Mouse (Mus musculus) lung, postnatal 10 days (tissue): ENCODE results near the gene Prdm16.

Experiments used
- DNase-seq: peaks from one replicate; pipeline ENCODE4 v3.0.0; 2021

Prdm16 gene

DNA sequence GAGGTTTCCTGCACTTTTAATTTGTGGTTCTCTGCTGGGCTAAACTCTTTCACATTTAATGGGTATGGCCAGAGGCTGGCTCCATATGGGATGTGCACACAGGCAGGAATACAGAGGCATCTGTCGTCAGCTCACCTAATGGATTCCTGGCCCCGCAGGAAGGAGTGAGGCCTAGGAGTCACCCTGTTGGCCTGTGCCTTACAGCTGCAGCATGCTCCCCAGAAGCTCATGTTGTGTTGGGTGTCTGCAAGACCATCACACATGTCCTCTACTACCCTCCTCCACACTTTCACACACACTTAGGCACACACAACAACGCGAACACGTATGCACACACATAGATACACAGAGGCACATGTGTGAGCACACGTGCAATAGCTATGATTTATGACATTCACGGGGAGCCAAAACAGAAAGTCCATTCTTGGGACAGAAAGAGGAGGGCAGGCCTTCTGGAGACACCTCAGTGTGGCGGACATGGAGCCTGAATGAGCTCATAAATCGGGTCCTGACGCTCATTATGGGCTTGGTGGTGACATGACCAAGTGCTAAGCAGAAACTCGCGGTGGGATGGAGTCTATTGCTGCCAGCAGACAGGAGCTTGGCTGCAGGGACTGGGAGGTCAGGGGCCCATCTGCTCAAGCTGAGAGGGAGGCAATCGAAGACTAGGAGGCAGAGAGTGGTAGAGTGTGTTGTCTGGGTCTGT, 265.0 kb downstream of the Prdm16 start:
- DNase-seq: no peak

GRCm38 (mm10) chr4:154370841-154371240, 265.8 kb downstream of the Prdm16 start:
- DNase-seq: no peak

GRCm38 (mm10) chr4:154369089-154369488, 267.6 kb downstream of the Prdm16 start:
- no peak for DNase-seq

- no peak for DNase-seq
Observed at GRCm38 (mm10) chr4:154366836-154367235, 269.8 kb downstream of the Prdm16 start.

DNA sequence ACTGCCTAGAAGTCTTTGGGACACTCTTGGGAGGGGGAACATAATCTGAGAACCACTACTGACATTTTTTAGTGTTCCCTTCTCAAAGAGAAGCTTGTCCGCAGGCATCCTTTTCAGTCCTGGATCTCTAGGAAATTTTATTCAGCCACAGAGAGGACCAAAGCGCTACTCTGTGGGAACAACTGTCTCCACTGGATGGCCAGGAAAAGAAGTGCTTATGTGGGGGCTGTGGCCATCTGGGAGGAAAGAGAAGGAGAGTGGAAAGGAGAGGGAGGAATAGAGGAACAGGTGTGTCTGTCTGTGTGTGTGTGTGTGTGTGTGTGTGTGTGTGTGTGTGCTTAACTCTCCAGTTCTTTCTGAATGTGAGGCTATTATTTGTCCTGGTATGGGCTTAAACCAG, 271.9 kb downstream of the Prdm16 start:
- DNase-seq: no peak

- DNase-seq: no peak
Observed at GRCm38 (mm10) chr4:154360850-154361249, 275.8 kb downstream of the Prdm16 start.

DNA sequence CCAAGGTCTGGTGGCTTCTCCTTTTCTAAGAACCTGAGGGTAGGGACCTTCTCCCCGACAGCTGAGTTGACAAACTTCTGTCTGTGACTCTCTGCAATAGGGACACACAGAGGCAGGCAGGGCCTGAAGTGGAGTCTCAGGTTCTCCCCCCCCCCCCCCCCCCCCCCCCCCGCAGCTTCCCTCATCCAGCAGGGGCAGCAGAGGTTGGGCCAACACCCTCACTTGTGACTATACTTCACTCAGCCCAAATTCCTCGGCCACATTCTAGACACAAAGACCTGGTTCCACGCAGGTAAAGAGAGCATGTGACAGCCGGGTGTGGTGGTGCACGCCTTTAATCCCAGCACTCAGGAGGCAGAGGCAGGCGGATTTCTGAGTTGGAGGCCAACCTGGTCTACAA, 276.2 kb downstream of the Prdm16 start:
- no peak for DNase-seq

DNA sequence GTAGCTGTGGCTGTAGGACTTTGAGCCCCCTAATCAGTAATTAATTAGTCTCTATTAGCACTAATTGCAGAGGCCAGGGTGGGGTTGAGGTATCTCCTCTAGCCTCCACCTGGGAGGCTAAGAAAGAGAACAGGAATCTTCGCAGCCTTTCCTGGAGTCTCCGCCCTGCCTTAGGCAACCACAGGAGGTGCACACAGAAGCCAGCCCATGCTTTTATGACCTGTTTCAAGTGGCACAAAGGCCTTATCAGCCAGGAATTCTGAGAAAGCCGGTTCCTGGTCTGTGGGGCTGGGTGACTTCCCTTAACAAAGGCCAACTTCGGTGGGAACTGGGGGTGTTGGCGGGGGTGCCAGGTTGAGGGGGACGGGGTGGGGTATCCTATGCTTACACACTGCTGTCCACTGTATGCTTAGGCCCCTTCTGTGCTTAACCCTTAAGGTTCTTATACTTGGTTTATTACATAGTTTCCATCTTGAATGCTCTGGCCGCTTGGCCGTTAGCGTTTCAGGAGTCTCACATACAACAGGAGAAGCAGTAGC, 276.8 kb downstream of the Prdm16 start:
- DNase-seq: peak; percentile 47

DNA sequence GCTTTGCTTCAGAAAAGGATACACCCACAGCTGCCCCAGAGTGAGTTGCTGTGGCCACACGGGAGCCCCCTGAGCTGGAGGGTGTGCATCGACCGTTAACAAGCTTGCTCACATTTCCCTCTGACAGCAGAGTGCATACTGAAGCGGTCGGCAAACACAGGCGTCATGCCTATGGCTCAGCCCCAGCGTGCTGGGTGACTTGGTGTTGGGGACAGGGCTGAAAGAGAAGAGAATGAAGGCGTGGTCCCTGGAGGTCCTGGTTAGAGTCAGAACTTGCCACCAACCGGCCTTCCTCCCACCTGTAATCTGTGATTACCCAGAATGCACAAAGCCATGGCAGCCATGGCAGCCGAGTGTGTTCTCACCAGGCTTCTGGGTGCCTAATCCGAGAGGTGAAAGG, 277.9 kb downstream of the Prdm16 start:
- DNase-seq: peak; percentile 23

DNA sequence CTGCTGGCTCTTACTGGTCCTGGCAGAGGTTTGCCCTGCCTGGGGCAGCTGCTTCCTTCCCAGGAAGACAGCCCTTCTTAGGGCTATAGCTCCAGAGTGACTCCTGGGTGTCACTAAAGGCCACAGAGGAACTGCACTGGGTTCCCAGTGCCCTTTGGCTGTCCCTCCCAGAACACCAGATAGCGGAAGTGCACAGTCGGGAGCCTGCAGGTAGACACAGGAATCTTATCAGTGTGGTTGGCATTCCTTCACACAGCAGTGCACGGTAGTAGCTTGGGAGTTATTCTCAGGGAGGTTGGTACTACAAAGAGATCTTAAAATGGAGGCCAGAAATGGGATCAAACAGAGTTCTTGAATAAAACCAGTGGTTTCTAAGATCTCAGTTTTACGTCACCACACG, 278.3 kb downstream of the Prdm16 start:
- no peak for DNase-seq

DNA sequence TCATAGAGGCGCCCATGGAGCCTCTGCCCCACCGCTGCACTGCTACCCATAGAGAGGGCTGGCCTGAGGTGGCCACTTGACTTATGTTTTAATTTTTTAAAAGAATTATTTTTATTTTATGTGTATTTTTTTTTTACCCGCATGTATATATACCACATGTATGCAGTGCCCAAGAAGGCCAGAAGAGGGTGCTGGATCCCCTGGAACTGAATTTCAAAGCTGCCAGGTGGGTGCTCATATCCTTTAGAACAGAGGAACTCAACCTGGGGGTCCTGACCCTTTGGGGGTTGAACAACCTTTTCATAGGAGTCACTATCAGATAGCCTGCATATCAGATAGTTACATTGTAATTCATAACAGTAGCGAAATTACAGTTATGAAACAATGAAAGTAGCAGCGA, 281.3 kb downstream of the Prdm16 start:
- DNase-seq: no peak

GRCm38 (mm10) chr4:154352246-154352645, 284.4 kb downstream of the Prdm16 start:
- no peak for DNase-seq

GRCm38 (mm10) chr4:154348197-154348786, 288.4 kb downstream of the Prdm16 start:
- DNase-seq: peak; percentile 68

DNA sequence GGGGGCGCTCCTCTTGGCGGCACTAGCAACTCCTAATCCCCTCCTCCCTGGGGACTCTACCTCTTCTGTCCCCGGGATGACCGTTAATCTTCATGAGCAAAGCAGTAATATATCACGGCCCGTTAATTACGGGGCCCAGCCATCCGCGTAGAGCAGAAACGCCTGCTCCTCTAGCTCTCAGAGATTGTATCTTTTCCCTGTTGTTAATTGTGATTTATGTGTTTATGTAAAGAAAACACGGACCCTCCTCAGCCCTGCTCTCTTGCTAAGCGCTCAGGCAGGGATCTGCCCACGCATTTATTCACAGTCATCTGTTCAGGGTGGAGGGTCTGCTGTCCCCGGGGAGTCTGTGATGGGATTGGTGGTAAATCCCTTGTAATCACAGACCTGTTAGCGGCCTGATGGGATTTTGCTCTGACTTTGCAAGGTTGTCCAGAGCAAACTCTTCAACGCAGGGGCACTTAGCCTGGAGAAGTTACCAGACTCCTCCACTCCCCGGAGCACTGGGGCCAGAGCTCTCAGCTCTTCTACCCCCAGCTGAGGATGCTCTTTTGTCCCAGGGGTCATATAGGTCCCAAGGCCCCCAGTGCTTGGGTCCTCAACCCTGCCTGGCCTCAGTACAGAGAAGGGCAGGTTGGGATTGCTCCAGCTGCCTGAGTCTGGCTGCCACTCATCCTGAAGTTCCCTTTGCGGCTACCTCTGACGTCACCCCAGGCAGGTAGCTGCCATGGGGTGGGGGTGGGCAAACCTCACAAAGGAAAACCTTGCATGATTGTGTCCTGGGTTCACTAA, 289.7 kb downstream of the Prdm16 start:
- DNase-seq: no peak

DNA sequence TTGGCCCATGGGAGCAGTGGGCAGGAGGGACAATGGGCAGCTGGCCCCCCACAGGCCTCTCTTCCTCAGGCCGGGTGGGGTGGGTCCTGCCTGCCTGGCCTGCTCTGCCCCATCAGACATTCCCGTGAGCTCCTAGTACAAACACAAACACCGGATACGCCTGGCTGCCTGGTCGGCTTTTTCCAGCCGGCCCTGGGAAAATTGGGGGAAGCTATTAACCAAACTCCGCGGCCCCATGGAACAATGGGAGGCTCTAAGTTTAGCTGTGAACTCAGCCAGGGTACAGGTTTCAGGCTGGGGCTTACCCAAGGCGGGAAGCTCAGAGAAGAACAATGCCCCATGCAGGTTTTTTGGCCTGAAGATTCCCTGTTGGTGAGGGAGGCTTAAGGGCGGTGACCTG, 300.0 kb downstream of the Prdm16 start:
- DNase-seq: peak; percentile 78

- no peak for DNase-seq
Observed at GRCm38 (mm10) chr4:154335761-154336160, 300.9 kb downstream of the Prdm16 start, which contains the start of gene B230104I21Rik. Gene B230104I21Rik (plus strand): TSS chr4:154336127.

DNA sequence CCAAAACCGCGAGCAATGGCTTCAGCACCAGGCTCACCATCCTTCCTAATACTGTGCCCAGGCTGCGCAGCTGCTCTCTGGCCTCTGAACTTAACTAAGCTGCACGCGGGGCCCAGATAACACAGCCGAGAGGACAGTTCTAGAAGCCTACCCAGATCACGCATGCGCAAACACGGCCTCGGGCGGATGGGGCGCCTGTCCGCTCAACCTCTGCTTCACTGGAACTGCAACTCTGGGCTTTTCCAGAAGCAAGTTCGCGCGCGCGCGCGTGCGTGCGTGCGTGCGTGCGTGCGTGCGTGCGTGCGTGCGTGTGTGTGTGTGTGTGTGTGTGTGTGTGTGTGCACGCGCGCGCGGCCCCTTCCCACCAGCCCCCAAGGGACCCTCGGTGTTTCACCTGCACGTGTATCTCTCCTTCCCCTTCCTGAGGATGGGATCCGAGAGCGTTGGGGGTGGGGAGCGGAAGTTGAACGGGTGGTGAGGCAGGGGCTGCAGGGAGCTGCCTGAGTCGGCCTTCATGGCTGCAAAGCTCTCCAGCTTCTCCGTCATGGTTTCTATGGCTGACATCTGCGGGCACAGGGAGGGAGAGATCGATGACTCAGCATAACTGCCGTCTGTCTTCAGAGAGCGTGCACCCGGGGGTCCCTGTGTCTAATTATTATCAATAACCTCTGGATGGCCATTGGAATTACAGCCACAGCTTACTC, 301.8 kb downstream of the Prdm16 start:
- DNase-seq: peak; percentile 64

DNA sequence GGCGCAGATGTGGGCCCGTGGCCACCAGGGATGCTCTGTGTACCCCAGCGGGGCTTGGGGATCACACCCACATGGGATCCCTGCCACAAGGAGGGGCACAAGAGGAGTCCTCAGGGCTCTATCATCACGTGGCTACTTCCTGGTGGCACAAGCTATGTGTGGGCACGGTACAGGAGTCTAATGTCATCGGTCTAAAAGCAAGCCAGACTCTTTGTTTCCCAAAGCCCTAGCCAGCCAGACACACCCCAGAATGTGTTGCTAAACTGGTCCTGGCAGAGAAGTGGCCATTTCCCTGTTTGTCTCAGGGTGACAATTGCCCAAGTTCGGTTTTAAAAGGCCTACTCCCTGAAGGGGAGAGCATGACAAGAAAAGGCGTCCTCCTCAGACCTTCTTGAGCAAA, 303.4 kb downstream of the Prdm16 start:
- peak; percentile 48 for DNase-seq

DNA sequence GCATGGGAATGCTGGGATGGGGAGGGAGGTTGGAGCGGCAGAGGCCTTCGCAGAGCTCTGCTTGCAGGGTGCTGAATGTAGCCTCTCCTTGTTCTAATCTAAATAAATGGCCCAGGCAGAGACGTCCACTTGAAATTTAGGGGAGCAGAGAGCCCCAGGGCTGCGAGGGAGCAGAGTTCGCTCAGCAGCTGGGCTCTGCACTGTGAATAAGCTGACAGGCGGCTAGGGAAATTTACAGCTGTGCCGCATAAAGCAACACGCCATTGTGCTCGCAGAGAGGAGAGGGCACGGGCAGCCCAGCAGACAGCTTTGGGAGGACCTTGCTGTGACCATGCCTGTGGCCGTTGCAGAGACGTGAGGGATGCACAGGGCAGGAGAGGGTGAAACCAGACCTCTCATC, 305.4 kb downstream of the Prdm16 start:
- peak; percentile 50 for DNase-seq

GRCm38 (mm10) chr4:154330001-154330400, 306.7 kb downstream of the Prdm16 start:
- no peak for DNase-seq

DNA sequence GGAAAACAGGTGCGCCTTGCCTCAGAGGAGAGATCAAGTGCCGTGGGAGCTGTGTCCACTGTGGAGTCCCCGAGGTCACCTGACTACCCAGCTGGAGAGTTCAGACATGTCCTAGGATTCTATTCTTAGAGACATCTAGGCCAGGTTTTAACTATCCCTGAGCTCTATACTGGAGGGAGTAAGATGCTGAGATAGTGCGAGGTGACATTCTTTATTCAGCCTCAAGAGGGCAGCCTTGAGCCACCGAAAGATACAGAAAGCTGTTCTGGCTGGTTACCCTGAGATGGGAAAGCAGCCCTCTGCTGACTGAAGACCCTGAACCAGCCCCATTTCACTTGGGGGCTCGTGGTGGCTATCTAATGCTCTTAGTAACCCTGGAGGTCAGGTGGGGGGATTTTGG, 307.8 kb downstream of the Prdm16 start:
- peak; percentile 81 for DNase-seq

DNA sequence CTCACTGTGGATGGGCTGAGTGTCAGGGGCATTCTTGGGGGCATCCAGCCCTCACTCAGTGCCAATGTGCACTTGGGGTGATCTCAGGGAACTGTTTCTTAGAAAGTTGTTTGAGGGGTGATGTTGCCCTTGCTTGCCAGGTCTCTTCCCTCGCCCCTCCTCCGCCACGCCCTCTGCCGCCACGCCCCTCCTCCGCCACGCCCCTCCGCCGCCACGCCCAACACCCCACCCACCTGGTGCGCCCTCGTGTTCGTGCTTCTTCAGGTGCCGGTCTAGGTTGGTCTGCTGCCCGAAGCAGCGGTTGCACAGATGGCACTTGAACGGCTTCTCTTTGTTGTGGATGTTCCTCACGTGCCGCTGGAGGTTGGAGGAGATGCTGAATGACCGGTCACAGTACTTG, 308.2 kb downstream of the Prdm16 start:
- no peak for DNase-seq

- no peak for DNase-seq
Observed at GRCm38 (mm10) chr4:154325410-154325809, 311.3 kb downstream of the Prdm16 start.
